Mouse (Mus musculus) Patski (cell line): ENCODE measurements at regions not wholly inside any gene's neighbourhood (a gene's known extent, or its start where the extent isn't known, plus 50 kb on each side); places are given as distances from the start of the nearest gene placed in this dataset.
"Not testable (repeated sequence)": the region's sequence is repeated elsewhere in the genome, so short reads cannot be mapped to it uniquely, and the experiment has no call there.

ENCODE experiments used
- ATAC-seq: fragments of 100-300 bp; one replicate; pipeline ENCODE4 v1.8.0; 2021
- CTCF ChIA-PET: fragments of 350-600 bp; sonication (Branson Sonifier 250); formaldehyde crosslinking; loops from one replicate; lab custom pipeline; 2022; ENCODE audit warnings: inconsistent platforms; lab: Charles Lee
- POLR2A ChIA-PET: fragments of 350-600 bp; sonication (Branson Sonifier 250); formaldehyde crosslinking; loops from one replicate; lab custom pipeline; 2022; ENCODE audit warnings: antibody characterized with exemption, inconsistent platforms; lab: Charles Lee
- DNase-seq: peaks from one replicate; pipeline ENCODE4 v3.0.0-alpha.2; 2011; ENCODE audit warnings: low read depth, low spot score
- H3K27me3 ChIP-seq: fragments of 371-371 bp; one replicate; pipeline ENCODE4 v1.5.1; 2021
- CTCF ChIP-seq: fragments of 100-300 bp; IDR thresholded peaks from one replicate; pipeline ENCODE4 v1.5.1; 2021
- in situ Hi-C: fragments of 300-500 bp; cut with MboI; formaldehyde crosslinking; loops from 3 replicates; pipeline ENCODE4 v1.11.1; 2018; ENCODE audit warnings: low pct_unique_long_range_greater_than_20kb, mixed read lengths

GRCm38 (mm10) chr13:45175711-45176205 lies 97.3 kb downstream of the Gm9817 start:
- ATAC-seq, POLR2A ChIA-PET, CTCF ChIA-PET, in situ Hi-C loops, DNase-seq: not testable (repeated sequence)
- TF ChIP-seq CTCF = peak; percentile 27
- peaks cover 14% of the 10 kb centered on the region for H3K27me3 ChIP-seq

DNA sequence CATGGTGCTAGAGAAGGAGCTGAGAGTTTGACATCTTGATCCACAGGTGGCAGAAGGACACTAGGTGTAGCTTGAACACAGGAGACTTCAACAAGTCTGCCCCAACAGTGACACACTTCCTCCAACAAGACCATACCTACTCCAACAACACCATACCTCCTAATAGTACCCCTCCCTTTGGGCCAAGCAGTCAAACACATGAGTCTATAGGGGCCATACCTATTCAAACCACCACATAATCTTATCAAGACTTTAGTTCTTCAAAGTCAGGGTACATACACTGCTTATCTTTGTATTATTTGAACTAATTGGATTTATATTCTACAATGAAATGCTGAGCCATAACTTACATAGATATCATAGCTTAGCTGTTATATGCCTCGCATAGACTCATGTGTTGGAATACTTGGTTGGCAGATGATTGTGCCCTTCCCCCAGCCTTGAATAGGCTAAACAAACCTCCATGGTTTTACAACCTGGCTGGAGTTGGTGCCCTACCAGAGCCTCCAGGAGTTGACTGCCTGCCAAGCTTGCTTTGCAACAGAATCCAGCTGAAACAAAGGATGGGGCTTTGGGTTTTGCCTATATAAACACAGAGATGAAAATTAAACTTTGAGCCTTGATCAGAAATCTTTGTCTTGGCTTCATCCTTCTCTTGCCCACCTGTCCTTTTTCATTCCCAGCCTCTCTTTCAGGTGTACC lies 103.2 kb downstream of the Gm9817 start:
- ATAC-seq (no peak), DNase-seq (no peak)
- CTCF ChIA-PET = interaction anchor here (2.0 kb wide), 1 partner anchor 9 kb away, joined by 4 read pairs; no protein-coding TSS in a partner anchor
- TF ChIP-seq CTCF = no peak
- H3K27me3 ChIP-seq = no peaks in the 10 kb centered on the region
- in situ Hi-C loops = no loop called here
- POLR2A ChIA-PET = no interaction called here

DNA sequence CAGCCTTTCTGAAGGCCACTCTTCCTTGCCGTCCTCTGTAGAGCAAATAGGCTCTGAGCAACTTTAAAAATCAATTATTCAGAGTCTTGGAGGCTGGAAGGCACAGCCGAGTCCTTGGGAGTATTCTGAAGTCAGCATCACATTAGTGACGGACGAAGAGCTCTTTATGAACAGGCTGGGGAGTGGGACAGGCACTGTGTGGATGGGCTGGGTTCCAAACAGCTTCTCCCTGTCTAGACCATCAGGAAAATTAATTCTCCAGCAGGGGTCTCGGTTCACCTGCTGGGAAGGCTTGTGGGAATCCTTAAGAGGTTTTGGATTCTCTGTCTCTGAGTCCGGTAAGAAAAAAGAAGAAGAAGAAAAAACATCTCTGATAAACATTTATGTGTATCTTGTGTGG lies 110.9 kb downstream of the Gm9817 start:
- no peak for TF ChIP-seq CTCF
- DNase-seq (no peak), ATAC-seq (no peak)
- CTCF ChIA-PET = no interaction called here
- in situ Hi-C loops = no loop called here
- H3K27me3 ChIP-seq = peaks cover 31% of the 10 kb centered on the region
- POLR2A ChIA-PET = no interaction called here

DNA sequence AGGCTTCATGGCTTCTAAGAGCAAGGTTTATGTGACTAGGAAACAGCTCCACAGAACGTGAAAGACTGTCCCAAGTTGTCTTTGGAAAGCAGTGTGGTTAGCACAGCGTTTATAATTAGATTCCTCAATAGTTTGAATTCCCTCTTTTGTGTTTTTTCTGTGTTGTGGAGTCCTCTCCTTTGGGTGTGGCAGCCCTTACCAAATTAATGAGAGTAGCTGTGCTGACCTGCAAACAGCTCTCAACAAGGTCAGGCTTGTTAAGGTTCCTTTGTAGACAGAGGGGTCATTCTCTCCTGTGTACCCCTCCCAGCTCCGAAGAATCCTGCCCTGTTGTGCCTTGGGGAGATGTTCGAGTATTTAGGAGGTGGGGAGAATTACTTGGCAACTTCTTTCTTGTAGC lies 111.7 kb downstream of the Gm9817 start:
- no peak for TF ChIP-seq CTCF
- CTCF ChIA-PET = no interaction called here
- no peak for ATAC-seq
- POLR2A ChIA-PET = no interaction called here
- H3K27me3 ChIP-seq = peaks cover 31% of the 10 kb centered on the region
- in situ Hi-C loops = no loop called here
- no peak for DNase-seq

GRCm38 (mm10) chr13:45192079-45192478 lies 113.6 kb downstream of the Gm9817 start:
- TF ChIP-seq CTCF = no peak
- ChIA-PET POLR2A (no interaction called here), CTCF (no interaction called here)
- in situ Hi-C loops = no loop called here
- no peak for DNase-seq
- H3K27me3 ChIP-seq = peaks cover 31% of the 10 kb centered on the region
- no peak for ATAC-seq

- POLR2A ChIA-PET = no interaction called here
- CTCF ChIA-PET = no interaction called here
- in situ Hi-C loops = no loop called here
- no peak for DNase-seq
- H3K27me3 ChIP-seq = peaks cover 31% of the 10 kb centered on the region
- no peak for ATAC-seq
- TF ChIP-seq CTCF = no peak
These were observed 117.1 kb downstream of the Gm9817 start for GRCm38 (mm10) chr13:45195562-45195961.

GRCm38 (mm10) chr13:45196363-45196762 lies 117.9 kb downstream of the Gm9817 start:
- in situ Hi-C loops = no loop called here
- TF ChIP-seq CTCF = no peak
- ATAC-seq (no peak), DNase-seq (no peak)
- H3K27me3 ChIP-seq = peaks cover 30% of the 10 kb centered on the region
- ChIA-PET POLR2A (no interaction called here), CTCF (no interaction called here)

GRCm38 (mm10) chr13:45200511-45201120 lies 122.1 kb downstream of the Gm9817 start:
- ATAC-seq (no peak), DNase-seq (no peak)
- in situ Hi-C loops = no loop called here
- no peak for TF ChIP-seq CTCF
- ChIA-PET CTCF (no interaction called here), POLR2A (interaction anchor here (0.7 kb wide), 1 partner anchor 10 kb away, joined by 3 read pairs; no protein-coding TSS in a partner anchor)
- peaks cover 9% of the 10 kb centered on the region for H3K27me3 ChIP-seq

- ATAC-seq = no peak
- in situ Hi-C loops = no loop called here
- ChIA-PET CTCF (no interaction called here), POLR2A (no interaction called here)
- DNase-seq = no peak
- peaks cover 6% of the 10 kb centered on the region for H3K27me3 ChIP-seq
- no peak for TF ChIP-seq CTCF
These were observed 126.4 kb downstream of the Gm9817 start for GRCm38 (mm10) chr13:45204856-45205255.

- in situ Hi-C loops = no loop called here
- POLR2A ChIA-PET = no interaction called here
- TF ChIP-seq CTCF = no peak
- no peak for ATAC-seq
- DNase-seq = no peak
- peaks cover 10% of the 10 kb centered on the region for H3K27me3 ChIP-seq
- CTCF ChIA-PET = no interaction called here
These were observed 130.2 kb downstream of the Gm9817 start for GRCm38 (mm10) chr13:45208540-45209197.

- DNase-seq (no peak), ATAC-seq (no peak)
- in situ Hi-C loops = no loop called here
- POLR2A ChIA-PET = no interaction called here
- peaks cover 13% of the 10 kb centered on the region for H3K27me3 ChIP-seq
- TF ChIP-seq CTCF = no peak
- CTCF ChIA-PET = no interaction called here
These were observed 132.7 kb downstream of the Gm9817 start for GRCm38 (mm10) chr13:45211241-45211640.
